Mouse (Mus musculus) heart, postnatal 0 days (tissue): ENCODE results near the gene Pin1. TPM values are rescaled to one million over a fixed set of nuclear protein-coding genes. Genes with fewer than 3 reads are reported as not detected.
"Not testable (repeated sequence)": the region's sequence is repeated elsewhere in the genome, so short reads cannot be mapped to it uniquely, and the experiment has no call there.

Source experiments
- ATAC-seq: fragments of 200-750 bp; cut with Nextera tagmentation; 2 replicates; pipeline ENCODE4 v1.8.0; 2017; ENCODE audit warnings: low read depth, moderate number of reproducible peaks, moderate library complexity; ENCODE audit not compliant: insufficient read depth
- DNase-seq: peaks from one replicate; pipeline ENCODE4 v3.0.0-alpha.2; 2016; ENCODE audit warnings: low spot score
- H3K27ac ChIP-seq: fragments of 300-500 bp; sonication (generic); 2 replicates; pipeline ENCODE4 v1.5.1; 2014; ENCODE audit warnings: low read depth, mild to moderate bottlenecking
- H3K27me3 ChIP-seq: fragments of 300-500 bp; sonication (generic); 2 replicates; pipeline ENCODE4 v1.6.1; 2014; ENCODE audit warnings: low read length, mixed read lengths; ENCODE audit not compliant: control insufficient read depth, insufficient read depth
- H3K36me3 ChIP-seq: fragments of 300-500 bp; sonication (generic); replicated peaks from 2 replicates; pipeline ENCODE4 v1.6.1; 2014; ENCODE audit warnings: low read length, mixed read lengths; ENCODE audit not compliant: control insufficient read depth, insufficient read depth
- H3K4me1 ChIP-seq: fragments of 300-500 bp; sonication (generic); 2 replicates; pipeline ENCODE4 v1.6.1; 2014; ENCODE audit warnings: antibody characterized with exemption; ENCODE audit not compliant: control insufficient read depth, insufficient read depth
- H3K4me2 ChIP-seq: fragments of 300-500 bp; sonication (generic); 2 replicates; pipeline ENCODE4 v1.6.1; 2014; ENCODE audit warnings: low read depth, mild to moderate bottlenecking, low read length, moderate library complexity
- H3K4me3 ChIP-seq: fragments of 300-500 bp; sonication (generic); 2 replicates; pipeline ENCODE4 v1.5.1; 2014; ENCODE audit warnings: low read depth, low read length
- H3K9ac ChIP-seq: fragments of 300-500 bp; sonication (generic); replicated peaks from 2 replicates; pipeline ENCODE4 v1.6.1; 2014; ENCODE audit warnings: low read depth, low read length, mixed read lengths
- H3K9me3 ChIP-seq: fragments of 300-500 bp; sonication (generic); replicated peaks from 2 replicates; pipeline ENCODE4 v1.6.1; 2016; ENCODE audit warnings: low read length; ENCODE audit not compliant: control insufficient read depth
- CTCF ChIP-seq: IDR thresholded peaks from 2 replicates; pipeline ENCODE4 v1.5.1; 2016; ENCODE audit warnings: antibody characterized with exemption, control low read depth, low read depth
- EP300 ChIP-seq: IDR thresholded peaks from 2 replicates; pipeline ENCODE4 v1.6.1; 2016; ENCODE audit warnings: antibody characterized with exemption, low read depth
- WGBS: fragments of 180-500 bp; shearing (Covaris S2); extraction: QIAGEN DNeasy Blood & Tissue Kit; methylation state at CpG from one replicate; pipeline ENCODE4 v1.1.7; 2014; 5-methylcytosine and 5-hydroxymethylcytosine counted together
- polyA plus RNA-seq: library from polyadenylated mRNA; unstranded; fragments of >200 nt; fragmentation: Nextera tagmentation; extraction: Ambion mirVana; gene quantifications from 2 replicates; pipeline ENCODE4 v1.2.1, GENCODE M21; 2015
- total RNA-seq: library from RNA; depleted of rRNA; stranded (reverse); fragments of >200 nt; gene quantifications from 2 replicates; pipeline ENCODE4 v1.2.3, GENCODE M21; 2014; ENCODE audit warnings: low replicate concordance

Pin1 gene
- total and polyA plus RNA-seq, 2 experiments from 2014 or later = 26.9 to 40.7 TPM

- no peak overlapping the region for H3K9ac ChIP-seq
- no peaks in the 10 kb centered on the region for H3K27me3 ChIP-seq
- no peaks in the 10 kb centered on the region for H3K9me3 ChIP-seq
- no peak for TF ChIP-seq EP300
- no peak for TF ChIP-seq CTCF
- DNase-seq (no peak), ATAC-seq (no peak)
- H3K27ac ChIP-seq = no peak overlapping the region
- no peak overlapping the region for H3K4me3 ChIP-seq
- H3K4me2 ChIP-seq = no peak overlapping the region
- 86% methylated on average over 2 of the region's 2 CpGs for WGBS
- H3K4me1 ChIP-seq = no peaks in the 10 kb centered on the region
- peaks cover 9% of the 10 kb centered on the region for H3K36me3 ChIP-seq
Observed at GRCm38 (mm10) chr9:20616685-20617084, 35.2 kb upstream of the Pin1 start.

GRCm38 (mm10) chr9:20631332-20631731 lies 20.6 kb upstream of the Pin1 start:
- H3K27me3 ChIP-seq = no peaks in the 10 kb centered on the region
- no peaks in the 10 kb centered on the region for H3K9me3 ChIP-seq
- H3K27ac ChIP-seq = no peak overlapping the region
- ATAC-seq = no peak
- no peak overlapping the region for H3K4me2 ChIP-seq
- H3K36me3 ChIP-seq = no peaks in the 10 kb centered on the region; the same call in 1 of the 2 replicates
- DNase-seq = no peak
- 82% methylated on average over 2 of the region's 2 CpGs for WGBS
- no peak overlapping the region for H3K4me3 ChIP-seq
- no peak overlapping the region for H3K9ac ChIP-seq
- no peaks in the 10 kb centered on the region for H3K4me1 ChIP-seq
- no peak for TF ChIP-seq CTCF
- no peak for TF ChIP-seq EP300

- not testable (repeated sequence) for H3K9me3 ChIP-seq, H3K27me3 ChIP-seq, H3K4me3 ChIP-seq, ATAC-seq, H3K4me1 ChIP-seq, H3K9ac ChIP-seq, DNase-seq, H3K4me2 ChIP-seq
- peaks cover 24% of the 10 kb centered on the region for H3K36me3 ChIP-seq
- H3K27ac ChIP-seq = peak overlapping the region; percentile 47; the same call in 1 of the 2 replicates
- 97% methylated on average over 8 of the region's 8 CpGs for WGBS
Observed at GRCm38 (mm10) chr9:20635676-20636075, 16.2 kb upstream of the Pin1 start.

- no peak for TF ChIP-seq CTCF
- TF ChIP-seq EP300 = no peak
- H3K4me1 ChIP-seq = peaks cover 7% of the 10 kb centered on the region
- no peak overlapping the region for H3K9ac ChIP-seq
- H3K27me3 ChIP-seq = no peaks in the 10 kb centered on the region
- H3K4me3 ChIP-seq = no peak overlapping the region
- peak overlapping the region; percentile 66; the same call in 1 of the 2 replicates for H3K27ac ChIP-seq
- 78% methylated on average over 3 of the region's 3 CpGs for WGBS
- peaks cover 24% of the 10 kb centered on the region for H3K36me3 ChIP-seq
- no peaks in the 10 kb centered on the region for H3K9me3 ChIP-seq
- H3K4me2 ChIP-seq = no peak overlapping the region; the same call in 1 of the 2 replicates
- DNase-seq = no peak
- ATAC-seq = no peak
Observed at GRCm38 (mm10) chr9:20636256-20636655, 15.6 kb upstream of the Pin1 start.

- no peak overlapping the region for H3K4me3 ChIP-seq
- ATAC-seq (no peak), DNase-seq (no peak)
- peaks cover 24% of the 10 kb centered on the region for H3K36me3 ChIP-seq
- H3K4me1 ChIP-seq = peaks cover 11% of the 10 kb centered on the region
- TF ChIP-seq CTCF (no peak), EP300 (no peak)
- H3K4me2 ChIP-seq = no peak overlapping the region
- peak overlapping the region; percentile 66; the same call in 1 of the 2 replicates for H3K27ac ChIP-seq
- no peaks in the 10 kb centered on the region for H3K9me3 ChIP-seq
- 76% methylated on average over 2 of the region's 2 CpGs for WGBS
- no peaks in the 10 kb centered on the region for H3K27me3 ChIP-seq
- H3K9ac ChIP-seq = no peak overlapping the region
Observed at GRCm38 (mm10) chr9:20636790-20637189, 15.1 kb upstream of the Pin1 start.

GRCm38 (mm10) chr9:20638552-20638951 lies 13.3 kb upstream of the Pin1 start:
- Histone ChIP-seq H3K27ac (no peak overlapping the region), H3K4me2 (no peak overlapping the region), H3K27me3 (no peaks in the 10 kb centered on the region), H3K4me3 (no peak overlapping the region), H3K36me3 (peaks cover 24% of the 10 kb centered on the region), H3K9ac (0 out of 2 replicates have a peak overlapping the region, but pooled peaks have one; percentile 20), H3K4me1 (peaks cover 11% of the 10 kb centered on the region), H3K9me3 (no peaks in the 10 kb centered on the region)
- no peak for TF ChIP-seq EP300
- TF ChIP-seq CTCF = no peak
- ATAC-seq = no peak
- 83% methylated on average over 19 of the region's 19 CpGs for WGBS
- DNase-seq = no peak
